Comparison of ENCODE assay signal across 18 mouse cellular contexts in genomic region chr2:138294286-138294685, GRCm38 (mm10). TPM values are rescaled to one million over a fixed set of nuclear protein-coding genes. Genes with fewer than 3 reads are reported as not detected.
A peak's percentile ranks its signal among the peaks of the same experiment; 100 is the strongest.
DNase-seq lines count a peak whose midpoint lies in the region; ATAC-seq lines count a peak whose summit lies in the region.
"Had no signal": no experiment of that assay in that cellular context is flagged by ENCODE, and none has a peak within 500 bp of the region (broad histone marks: within the 10 kb centered on the region; RNA-seq: fewer than 3 reads in every experiment).

No protein-coding gene starts in this region.

- peak; percentile 58 for DNase-seq in kidney, adult 11 months
- DNase-seq in kidney, postnatal 14 days: no peak
- peak; percentile 68 for DNase-seq in kidney, adult 9 months
- DNase-seq in adipocyte (ENCODE audit: low spot score): peak; percentile 93
- DNase-seq in fat pad, adult 2 months (ENCODE audit: extremely low read depth, low read depth, low spot score): peak; percentile 96
- DNase-seq in cerebellum, adult 9-10 months: no peak
- DNase-seq: cerebellum, adult 11-12 months; cerebellum, adult 9-11 months; cerebellum, postnatal 36 days; forebrain, postnatal 0 days; gastrocnemius, postnatal 14 days had no signal

- no peak for ATAC-seq in kidney, embryonic 15.5 days (replicated peaks; ENCODE audit: low FRiP score)
- ATAC-seq: forebrain, embryonic 13.5 days; forebrain, postnatal 0 days had no signal

- no peaks in the 10 kb centered on the region for H3K36me3 ChIP-seq in kidney, embryonic 15.5 days
- H3K36me3 ChIP-seq: embryonic facial prominence, embryonic 13.5 days; heart, embryonic 12.5 days; hindbrain, embryonic 10.5 days had no signal

- H3K4me1 ChIP-seq in kidney, embryonic 15.5 days: no peaks in the 10 kb centered on the region
- H3K4me1 ChIP-seq: embryonic facial prominence, embryonic 13.5 days; forebrain, embryonic 13.5 days; heart, embryonic 12.5 days; hindbrain, embryonic 10.5 days had no signal

- H3K27ac ChIP-seq in kidney, embryonic 15.5 days: no peak overlapping the region
- H3K27ac ChIP-seq: embryonic facial prominence, embryonic 13.5 days; forebrain, embryonic 13.5 days; hindbrain, embryonic 10.5 days; hindbrain, embryonic 14.5 days had no signal

- no peak overlapping the region for H3K4me3 ChIP-seq in kidney, embryonic 15.5 days (replicated peaks)
- H3K4me3 ChIP-seq: embryonic facial prominence, embryonic 13.5 days; forebrain, embryonic 13.5 days; heart, embryonic 12.5 days; hindbrain, embryonic 10.5 days had no signal

- no peak overlapping the region for H3K9ac ChIP-seq in kidney, embryonic 15.5 days
- H3K9ac ChIP-seq: embryonic facial prominence, embryonic 13.5 days; forebrain, embryonic 13.5 days; forebrain, postnatal 0 days; heart, embryonic 12.5 days; hindbrain, embryonic 14.5 days had no signal

- no peaks in the 10 kb centered on the region for H3K27me3 ChIP-seq in kidney, embryonic 15.5 days
- H3K27me3 ChIP-seq: CH12.LX; embryonic facial prominence, embryonic 13.5 days; forebrain, embryonic 13.5 days; heart, embryonic 12.5 days had no signal

- H3K4me2 ChIP-seq in kidney, embryonic 15.5 days: no peak overlapping the region
- H3K4me2 ChIP-seq: embryonic facial prominence, embryonic 13.5 days; forebrain, embryonic 13.5 days; heart, embryonic 12.5 days; hindbrain, embryonic 14.5 days had no signal

- 80% methylated on average over 3 of the region's 3 CpGs for WGBS in kidney, embryonic 15.5 days

- H3K9me3 ChIP-seq in kidney, embryonic 15.5 days (replicated peaks): no peaks in the 10 kb centered on the region
- H3K9me3 ChIP-seq: embryonic facial prominence, embryonic 13.5 days; forebrain, embryonic 13.5 days; heart, embryonic 12.5 days; hindbrain, embryonic 10.5 days had no signal

RNA-seq across cellular contexts. Expression of gene Btbd3, which starts 37.9 kb away (rescaled TPM):
- polyA plus RNA-seq in kidney, embryonic 15.5 days (2015; fragmentation: Nextera tagmentation; extraction: Ambion mirVana): 16.4 and 17.4 TPM in 2 replicates

Comparison
In these comparisons a context has a peak if more than half of its experiments do, and no peak if none do; other contexts are left out.
1. DNase-seq: peak in kidney, adult 11 months (single experiment), kidney, adult 9 months (single experiment), adipocyte (single experiment) and fat pad, adult 2 months (single experiment); none in kidney, postnatal 14 days (single experiment) and cerebellum, adult 9-10 months (single experiment).